Comparison of ENCODE assay signal across 8 mouse cellular contexts in genomic region chr4:63186281-63186870, GRCm38 (mm10). TPM values are rescaled to one million over a fixed set of nuclear protein-coding genes. Genes with fewer than 3 reads are reported as not detected.
A peak's percentile ranks its signal among the peaks of the same experiment; 100 is the strongest.
DNase-seq lines count a peak whose midpoint lies in the region; ATAC-seq lines count a peak whose summit lies in the region.

No protein-coding gene starts in this region.

- no peak overlapping the region for H3K4me2 ChIP-seq in embryonic facial prominence, embryonic 11.5 days (ENCODE audit: low read depth, low read length)
- peak overlapping the region; percentile 24 for H3K4me2 ChIP-seq in forebrain, embryonic 13.5 days

- H3K4me1 ChIP-seq in embryonic facial prominence, embryonic 11.5 days (ENCODE audit: control insufficient read depth, insufficient read depth, low read length): no peaks in the 10 kb centered on the region
- peaks cover 13% of the 10 kb centered on the region for H3K4me1 ChIP-seq in forebrain, embryonic 13.5 days

- H3K27me3 ChIP-seq in embryonic facial prominence, embryonic 11.5 days (ENCODE audit: control insufficient read depth, insufficient read depth, low read length): no peaks in the 10 kb centered on the region
- H3K27me3 ChIP-seq in forebrain, embryonic 13.5 days: no peaks in the 10 kb centered on the region

- H3K9ac ChIP-seq in embryonic facial prominence, embryonic 11.5 days (replicated peaks; ENCODE audit: low read length): no peak overlapping the region
- no peak overlapping the region for H3K9ac ChIP-seq in forebrain, embryonic 13.5 days

- DNase-seq in embryonic facial prominence, embryonic 11.5 days (ENCODE audit: low spot score): peak; percentile 24
- peak; percentile 36 to 40 for DNase-seq in kidney, postnatal 36 days
- peak; percentile 63 to 88 for DNase-seq in lung, postnatal 4 days
- DNase-seq in urinary bladder, postnatal 10 days (ENCODE audit: low spot score): no peak
- DNase-seq in cerebellum, adult 8-10 months: no peak
- DNase-seq in thymus, postnatal 4 days: no peak

- 49% methylated on average over 21 of the region's 21 CpGs for WGBS in embryonic facial prominence, embryonic 11.5 days
- 19% methylated on average over 21 of the region's 21 CpGs for WGBS in forebrain, embryonic 13.5 days

- H3K27ac ChIP-seq in embryonic facial prominence, embryonic 11.5 days (replicated peaks; ENCODE audit: low read depth, low read length): no peak overlapping the region
- no peak overlapping the region for H3K27ac ChIP-seq in forebrain, embryonic 13.5 days

- H3K36me3 ChIP-seq in embryonic facial prominence, embryonic 11.5 days (replicated peaks; ENCODE audit: control insufficient read depth, insufficient read depth, low read depth, low read length): no peaks in the 10 kb centered on the region
- no peaks in the 10 kb centered on the region for H3K36me3 ChIP-seq in forebrain, embryonic 13.5 days (ENCODE audit: poor library complexity, severe bottlenecking)

- H3K9me3 ChIP-seq in embryonic facial prominence, embryonic 11.5 days (replicated peaks; ENCODE audit: control insufficient read depth, low read length): no peaks in the 10 kb centered on the region
- H3K9me3 ChIP-seq in forebrain, embryonic 13.5 days (replicated peaks): no peaks in the 10 kb centered on the region

- ATAC-seq in embryonic facial prominence, embryonic 11.5 days (replicated peaks; ENCODE audit: insufficient number of reproducible peaks, low FRiP score, low TSS enrichment, low read depth): peak; percentile 55
- peak; percentile 60 for ATAC-seq in forebrain, embryonic 13.5 days
- no peak for ATAC-seq in monocyte, adult 5-6 weeks (replicated peaks; ENCODE audit: insufficient number of reproducible peaks, low FRiP score, low TSS enrichment, poor library complexity, severe bottlenecking)

- H3K4me3 ChIP-seq in embryonic facial prominence, embryonic 11.5 days (ENCODE audit: low read depth, low read length): no peak overlapping the region
- H3K4me3 ChIP-seq in forebrain, embryonic 13.5 days: no peak overlapping the region

RNA-seq across cellular contexts. Expression of gene Kif12, which starts 14.4 kb away (rescaled TPM):
- not detected in 2 replicates for polyA plus RNA-seq in embryonic facial prominence, embryonic 11.5 days (2014; fragmentation: Nextera tagmentation; extraction: Ambion mirVana)
- polyA plus RNA-seq in forebrain, embryonic 13.5 days (2015; fragmentation: Nextera tagmentation; extraction: Ambion mirVana): not detected in 2 replicates
- total RNA-seq in monocyte, adult 5-6 weeks (2017): not detected in 3 replicates

RNA-seq across cellular contexts. Expression of gene Col27a1, which starts 27.4 kb away (rescaled TPM):
- 4.5 and 4.9 TPM in 2 replicates for polyA plus RNA-seq in embryonic facial prominence, embryonic 11.5 days (2014; fragmentation: Nextera tagmentation; extraction: Ambion mirVana)
- 0.85 and 1.6 TPM in 2 replicates for polyA plus RNA-seq in forebrain, embryonic 13.5 days (2015; fragmentation: Nextera tagmentation; extraction: Ambion mirVana)
- total RNA-seq in monocyte, adult 5-6 weeks (2017): 0.48 to 1.3 TPM (median 0.49 TPM) in 3 replicates

RNA-seq across cellular contexts. Expression of gene Ambp, which starts 31.8 kb away (rescaled TPM):
- 0.39 and 0.55 TPM in 2 replicates for polyA plus RNA-seq in embryonic facial prominence, embryonic 11.5 days (2014; fragmentation: Nextera tagmentation; extraction: Ambion mirVana)
- polyA plus RNA-seq in forebrain, embryonic 13.5 days (2015; fragmentation: Nextera tagmentation; extraction: Ambion mirVana): 0.22 and 2.2 TPM in 2 replicates
- not detected in 3 replicates for total RNA-seq in monocyte, adult 5-6 weeks (2017)

Comparison
In these comparisons a context has a peak if more than half of its experiments do, and no peak if none do; other contexts are left out.
1. DNase-seq: peak in embryonic facial prominence, embryonic 11.5 days (single experiment), kidney, postnatal 36 days (2 of 2) and lung, postnatal 4 days (2 of 2); none in urinary bladder, postnatal 10 days (single experiment), cerebellum, adult 8-10 months (single experiment) and thymus, postnatal 4 days (single experiment).